Mouse (Mus musculus): ENCODE results near the gene Qrich1.

DNA sequence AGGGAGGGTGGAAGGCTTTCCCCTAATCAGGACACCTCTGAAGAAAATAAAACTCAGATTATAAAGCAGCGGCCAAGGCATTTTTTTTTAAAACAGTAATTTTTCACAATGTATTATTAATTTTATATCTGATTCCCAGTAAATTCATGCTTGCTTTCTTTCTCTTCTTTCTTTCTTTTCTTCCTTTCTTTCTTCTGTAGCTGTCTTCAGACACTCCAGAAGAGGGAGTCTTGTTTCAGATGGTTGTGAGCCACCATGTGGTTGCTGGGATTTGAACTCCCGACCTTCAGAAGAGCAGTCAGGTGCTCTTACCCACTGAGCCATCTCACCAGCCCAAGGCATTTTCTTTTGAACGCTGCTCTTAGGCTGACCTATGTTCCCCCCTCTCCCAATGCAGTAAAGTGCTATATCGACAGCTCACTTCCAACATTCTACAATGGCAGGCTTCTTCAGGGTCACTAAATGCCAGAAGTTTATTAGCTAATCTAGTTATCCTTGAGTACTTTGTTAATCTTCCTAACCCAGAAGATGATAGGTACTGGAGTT lies 82.5 kb downstream of the Qrich1 start:
- no peak for TF ChIP-seq CTCF (IDR thresholded peaks at IDR 0.05; ENCODE audit: low read depth)
- TF ChIP-seq EP300 (IDR thresholded peaks at IDR 0.05; ENCODE audit: low read depth): no peak
